8 mouse cellular contexts compared by ENCODE assay signal in the genomic region with DNA sequence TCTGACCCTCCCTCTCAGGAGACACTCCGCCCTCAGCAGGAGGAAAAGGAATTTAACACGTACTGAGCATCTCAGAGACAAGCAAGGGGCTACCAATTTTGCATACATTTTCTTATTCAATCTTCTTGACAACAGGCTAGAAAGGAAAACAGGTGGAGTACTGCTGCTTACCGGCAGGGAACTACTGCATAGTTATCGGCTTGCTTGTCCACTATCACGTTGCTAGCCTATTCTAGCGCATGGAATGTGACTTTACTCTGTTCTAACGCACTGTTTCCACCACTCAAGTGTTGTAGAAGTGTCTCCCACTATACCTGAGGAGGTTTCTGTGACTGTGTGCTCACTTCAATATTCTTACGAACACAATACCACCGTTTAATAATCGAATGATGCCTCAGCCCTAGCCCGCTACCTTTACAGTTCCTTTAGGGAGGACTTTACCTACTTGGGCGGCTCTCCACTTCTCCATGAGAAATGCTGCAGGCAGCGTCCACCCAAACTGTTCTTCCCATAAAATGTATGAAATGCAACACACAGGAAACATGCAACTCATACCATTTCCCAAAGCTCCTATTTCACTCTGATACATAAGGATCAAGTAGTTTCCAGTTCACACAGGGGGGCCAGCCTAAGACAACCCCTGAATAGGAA. TPM values are rescaled to one million over a fixed set of nuclear protein-coding genes. Genes with fewer than 3 reads are reported as not detected.
DNase-seq lines count a peak whose midpoint lies in the region; ATAC-seq and TF ChIP-seq lines count a peak whose summit lies in the region.

No protein-coding gene starts in this region.

- TF ChIP-seq POLR2A in myocyte (IDR thresholded peaks at IDR 0.05; ENCODE audit: insufficient read length, low read depth) = no peak

- H3K9me3 ChIP-seq in forebrain, embryonic 14.5 days (replicated peaks; ENCODE audit: control insufficient read depth, low read length) = no peaks in the 10 kb centered on the region
- H3K9me3 ChIP-seq in hindbrain, postnatal 0 days (ENCODE audit: low read length) = no peaks in the 10 kb centered on the region
- no peaks in the 10 kb centered on the region for H3K9me3 ChIP-seq in limb, embryonic 15.5 days

- peaks cover 56% of the 10 kb centered on the region for H3K79me2 ChIP-seq in myocyte (ENCODE audit: control insufficient read depth, insufficient read depth)

- peak overlapping the region; percentile 96 for H3K27ac ChIP-seq in forebrain, embryonic 14.5 days (ENCODE audit: low read depth, low read length)
- peak overlapping the region; percentile 97 for H3K27ac ChIP-seq in hindbrain, postnatal 0 days
- peak overlapping the region; percentile 96 for H3K27ac ChIP-seq in limb, embryonic 15.5 days

- no peaks in the 10 kb centered on the region for H3K27me3 ChIP-seq in forebrain, embryonic 14.5 days (replicated peaks; ENCODE audit: control insufficient read depth, insufficient read depth, low read length)
- no peaks in the 10 kb centered on the region for H3K27me3 ChIP-seq in hindbrain, postnatal 0 days (ENCODE audit: insufficient read depth, low read length)
- H3K27me3 ChIP-seq in limb, embryonic 15.5 days = no peaks in the 10 kb centered on the region
- H3K27me3 ChIP-seq in myocyte (ENCODE audit: control insufficient read depth, insufficient read depth, insufficient read length) = no peaks in the 10 kb centered on the region

- peak overlapping the region; percentile 89 for H3ac ChIP-seq in myocyte (ENCODE audit: control insufficient read depth, insufficient read length)

- 1% methylated on average over 13 of the region's 13 CpGs for WGBS in forebrain, embryonic 14.5 days
- under 1% methylated on average over 13 of the region's 13 CpGs for WGBS in hindbrain, postnatal 0 days
- under 1% methylated on average over 13 of the region's 13 CpGs for WGBS in limb, embryonic 15.5 days

- H3K4me3 ChIP-seq in forebrain, embryonic 14.5 days (ENCODE audit: low read depth, low read length) = peak overlapping the region; percentile 97
- H3K4me3 ChIP-seq in hindbrain, postnatal 0 days (ENCODE audit: low read length) = peak overlapping the region; percentile 89
- H3K4me3 ChIP-seq in limb, embryonic 15.5 days = peak overlapping the region; percentile 99
- H3K4me3 ChIP-seq in myocyte = peak overlapping the region; percentile 49

- TF ChIP-seq CTCF in hindbrain, postnatal 0 days (IDR thresholded peaks at IDR 0.05; ENCODE audit: low read depth) = peak; percentile 71

- H3K4me2 ChIP-seq in forebrain, embryonic 14.5 days (ENCODE audit: low read length) = peak overlapping the region; percentile 59
- peak overlapping the region; percentile 83 for H3K4me2 ChIP-seq in hindbrain, postnatal 0 days (ENCODE audit: low read depth, low read length)
- H3K4me2 ChIP-seq in limb, embryonic 15.5 days = peak overlapping the region; percentile 71
- peak overlapping the region; percentile 89 for H3K4me2 ChIP-seq in myocyte (ENCODE audit: low read depth)

- H3K4me1 ChIP-seq in forebrain, embryonic 14.5 days (ENCODE audit: control insufficient read depth, insufficient read depth, low read length) = peaks cover 6% of the 10 kb centered on the region; the same call in 1 of the 2 replicates
- H3K4me1 ChIP-seq in hindbrain, postnatal 0 days (ENCODE audit: insufficient read depth, low read length) = no peaks in the 10 kb centered on the region
- peaks cover 10% of the 10 kb centered on the region for H3K4me1 ChIP-seq in limb, embryonic 15.5 days

- peak; percentile 38; the same call in 1 of the 2 replicates for ATAC-seq in cerebellum, adult (ENCODE audit: insufficient number of reproducible peaks, low FRiP score, low TSS enrichment)
- ATAC-seq in forebrain, embryonic 14.5 days = no peak
- no peak for ATAC-seq in hindbrain, postnatal 0 days
- no peak for ATAC-seq in limb, embryonic 15.5 days (ENCODE audit: insufficient number of reproducible peaks, low FRiP score, low TSS enrichment, low read depth)

- peak overlapping the region; percentile 98 for H3K9ac ChIP-seq in forebrain, embryonic 14.5 days (ENCODE audit: low read length)
- H3K9ac ChIP-seq in hindbrain, postnatal 0 days (replicated peaks; ENCODE audit: low read length) = peak overlapping the region; percentile 96
- H3K9ac ChIP-seq in limb, embryonic 15.5 days = peak overlapping the region; percentile 92

- peak; percentile 9 to 13 for DNase-seq in layer of hippocampus, postnatal 10 days (ENCODE audit: low spot score in 2 of 2)
- no peak for DNase-seq in layer of hippocampus, adult 11-12 months (ENCODE audit: low spot score)
- DNase-seq in forebrain, embryonic 14.5 days (ENCODE audit: low spot score) = peak; percentile 59
- DNase-seq in hindbrain, postnatal 0 days (ENCODE audit: low spot score) = peak; percentile 63
- DNase-seq in ovary, postnatal 10 days (ENCODE audit: low spot score) = no peak

- no peaks in the 10 kb centered on the region for H3K36me3 ChIP-seq in forebrain, embryonic 14.5 days (ENCODE audit: control insufficient read depth, insufficient read depth, low read length)
- H3K36me3 ChIP-seq in hindbrain, postnatal 0 days (ENCODE audit: insufficient read depth, low read length) = no peaks in the 10 kb centered on the region
- peaks cover 15% of the 10 kb centered on the region for H3K36me3 ChIP-seq in limb, embryonic 15.5 days
- H3K36me3 ChIP-seq in myocyte (ENCODE audit: control insufficient read depth, insufficient read depth) = peaks cover 8% of the 10 kb centered on the region

TF ChIP-seq in myocyte, 11 proteins besides CTCF, POLR2A, EP300 and RAD21:
- no peak for TF ChIP-seq CEBPB (IDR thresholded peaks at IDR 0.05; ENCODE audit: insufficient read depth, poor library complexity, severe bottlenecking)
TF ChIP-seq in myocyte: peak in this region for 0.

RNA-seq across cellular contexts. Expression of gene Raph1, which starts 1.5 kb away (rescaled TPM):
- 100 to 1,000 TPM in 1 of 2 experiments, 10 to 100 TPM in 1; 89.5 to 103 TPM for total RNA-seq in layer of hippocampus, postnatal 10 days (2021)
- 20.9 and 21.0 TPM in 2 replicates for polyA plus RNA-seq in forebrain, embryonic 14.5 days (2014; fragmentation: Nextera tagmentation; extraction: Ambion mirVana)
- 30.2 and 31.0 TPM in 2 replicates for total RNA-seq in hindbrain, postnatal 0 days (2014; rRNA removed)
- polyA plus RNA-seq in hindbrain, postnatal 0 days (2015; fragmentation: Nextera tagmentation; extraction: Ambion mirVana) = 18.1 and 18.7 TPM in 2 replicates
- polyA plus RNA-seq in limb, embryonic 15.5 days (2015; fragmentation: Nextera tagmentation; extraction: Ambion mirVana) = 24.6 and 26.6 TPM in 2 replicates
- 7.4 TPM for polyA plus RNA-seq in myocyte (2012; fragmentation: generic; extraction: Trizol)

Comparison
In these comparisons a context has a peak if more than half of its experiments do, and no peak if none do; other contexts are left out.
1. DNase-seq: peak in layer of hippocampus, postnatal 10 days (2 of 2), forebrain, embryonic 14.5 days (single experiment) and hindbrain, postnatal 0 days (single experiment); none in layer of hippocampus, adult 11-12 months (single experiment) and ovary, postnatal 10 days (single experiment).
2. H3K4me3 ChIP-seq: peak in every context shown above with its lines; median percentile 99 in limb, embryonic 15.5 days; 97 in forebrain, embryonic 14.5 days; 89 in hindbrain, postnatal 0 days; 49 in myocyte.
3. Peak in every context shown above with its lines, with median percentiles within 50 percentile points of each other: H3K27ac ChIP-seq, H3K4me2 ChIP-seq and H3K9ac ChIP-seq.